Mouse (Mus musculus) MEL (cell line): Measurements from ENCODE around the gene Sept9. TPM values are rescaled to one million over a fixed set of nuclear protein-coding genes. Genes with fewer than 3 reads are reported as not detected.

Experiments used
- DNase-seq: peaks from one replicate; pipeline ENCODE4 v3.0.0; 2011; ENCODE audit warnings: low read depth, low spot score
- H3K27ac ChIP-seq: 2 replicates; pipeline ENCODE4 v1.5.1; 2012; ENCODE audit warnings: low read depth, mild to moderate bottlenecking, control low read depth, low read length, moderate library complexity; ENCODE audit not compliant: control insufficient read depth
- H3K27me3 ChIP-seq, 2 experiments: fragments of 150-350 bp in 1 of 2; sonication (generic) in 1 of 2; 2 replicates each; pipeline ENCODE4 v1.6.1; 2012; ENCODE audit warnings: low read length in 2 of 2, mild to moderate bottlenecking in 2 of 2, improper control_type of control experiment in 1 of 2, moderate library complexity in 1 of 2; ENCODE audit not compliant: insufficient read depth in 2 of 2, control insufficient read depth in 1 of 2
- H3K36me3 ChIP-seq, 2 experiments: 2 replicates each; pipeline ENCODE4 v1.6.1; 2012 to 2014; ENCODE audit warnings: low read length in 2 of 2, improper control_type of control experiment in 1 of 2, inconsistent platforms in 1 of 2, mild to moderate bottlenecking in 1 of 2; ENCODE audit not compliant: insufficient read depth in 2 of 2, control insufficient read depth in 1 of 2
- H3K4me1 ChIP-seq, 2 experiments: fragments of 150-350 bp in 1 of 2; sonication (generic) in 1 of 2; 2 replicates each; pipeline ENCODE4 v1.6.1; 2012; ENCODE audit warnings: low read length in 2 of 2, improper control_type of control experiment in 1 of 2, mild to moderate bottlenecking in 1 of 2; ENCODE audit not compliant: insufficient read depth in 2 of 2, control insufficient read depth in 1 of 2
- H3K4me3 ChIP-seq, 2 experiments: fragments of 150-350 bp in 1 of 2; sonication (generic) in 1 of 2; 2 replicates each; pipeline ENCODE4 v1.5.1; 2012; ENCODE audit warnings: low read depth in 2 of 2, low read length in 2 of 2, mild to moderate bottlenecking in 2 of 2, moderate library complexity in 2 of 2, control low read depth in 1 of 2, improper control_type of control experiment in 1 of 2; ENCODE audit not compliant: control insufficient read depth in 1 of 2, insufficient read depth in 1 of 2
- H3K79me2 ChIP-seq: 2 replicates; pipeline ENCODE4 v1.6.1; 2012; ENCODE audit warnings: mild to moderate bottlenecking, low read length, moderate library complexity; ENCODE audit not compliant: control insufficient read depth, poor library complexity, insufficient read depth
- H3K9ac ChIP-seq: 2 replicates; pipeline ENCODE4 v1.6.1; 2012; ENCODE audit warnings: low read depth, mild to moderate bottlenecking, control low read depth, low read length, moderate library complexity; ENCODE audit not compliant: control insufficient read depth, poor library complexity, severe bottlenecking
- H3K9me3 ChIP-seq: fragments of 150-350 bp; sonication (generic); replicated peaks from 2 replicates; pipeline ENCODE4 v1.6.1; 2012; ENCODE audit warnings: mild to moderate bottlenecking, low read length, improper control_type of control experiment, moderate library complexity; ENCODE audit not compliant: insufficient read depth
- CHD2 ChIP-seq: IDR thresholded peaks from 2 replicates; pipeline ENCODE4 v1.6.1; 2011; ENCODE audit warnings: low read length, improper control_type of control experiment
- ELF1 ChIP-seq: IDR thresholded peaks from 2 replicates; pipeline ENCODE4 v1.6.1; 2014; ENCODE audit warnings: low read depth, mild to moderate bottlenecking, inconsistent platforms, low read length, improper control_type of control experiment, moderate library complexity
- EP300 ChIP-seq, 2 experiments: IDR thresholded peaks; 2 replicates each; pipeline ENCODE4 v1.6.1; 2011; ENCODE audit warnings: improper control_type of control experiment in 2 of 2, low read length in 2 of 2, low read depth in 1 of 2, mild to moderate bottlenecking in 1 of 2
- GABPA ChIP-seq: IDR thresholded peaks from 2 replicates; pipeline ENCODE4 v1.6.1; 2012; ENCODE audit warnings: low read depth, mild to moderate bottlenecking, inconsistent platforms, low read length, improper control_type of control experiment, moderate library complexity
- GATA1 ChIP-seq: IDR thresholded peaks from 2 replicates; pipeline ENCODE4 v1.6.1; 2011; ENCODE audit warnings: low read depth, low read length, improper control_type of control experiment
- HCFC1 ChIP-seq: IDR thresholded peaks from 2 replicates; pipeline ENCODE4 v1.6.1; 2012; ENCODE audit warnings: low read depth, mild to moderate bottlenecking, inconsistent platforms, low read length, improper control_type of control experiment, moderate library complexity
- JUND ChIP-seq: IDR thresholded peaks from 2 replicates; pipeline ENCODE4 v1.6.1; 2011; ENCODE audit warnings: low read depth, mild to moderate bottlenecking, improper control_type of control experiment, low read length
- MAZ ChIP-seq: IDR thresholded peaks from 2 replicates; pipeline ENCODE4 v1.6.1; 2012; ENCODE audit warnings: low read depth, mild to moderate bottlenecking, inconsistent platforms, low read length, improper control_type of control experiment
- MXI1 ChIP-seq: IDR thresholded peaks from 2 replicates; pipeline ENCODE4 v1.6.1; 2011; ENCODE audit warnings: mild to moderate bottlenecking, low read depth, low read length, improper control_type of control experiment
- MYC ChIP-seq: IDR thresholded peaks from 2 replicates; pipeline ENCODE4 v1.6.1; 2011; ENCODE audit warnings: low read depth, mild to moderate bottlenecking, low read length, improper control_type of control experiment, moderate library complexity
- NELFE ChIP-seq: IDR thresholded peaks from 2 replicates; pipeline ENCODE4 v1.6.1; 2011; ENCODE audit warnings: low read depth, low read length, improper control_type of control experiment
- NRF1 ChIP-seq: IDR thresholded peaks from 2 replicates; pipeline ENCODE4 v1.6.1; 2014; ENCODE audit warnings: low read depth, mild to moderate bottlenecking, inconsistent platforms, low read length, improper control_type of control experiment, moderate library complexity; ENCODE audit not compliant: poor library complexity, insufficient read depth, severe bottlenecking
- POLR2A ChIP-seq, 2 experiments: IDR thresholded peaks; 2 replicates each; pipeline ENCODE4 v1.6.1; 2011 to 2012; ENCODE audit warnings: low read length in 2 of 2, mild to moderate bottlenecking in 2 of 2, control low read depth in 1 of 2, improper control_type of control experiment in 1 of 2, low read depth in 1 of 2, moderate library complexity in 1 of 2; ENCODE audit not compliant: control insufficient read depth in 1 of 2, insufficient read depth in 1 of 2, poor library complexity in 1 of 2
- RAD21 ChIP-seq: IDR thresholded peaks from 2 replicates; pipeline ENCODE4 v1.6.1; 2011; ENCODE audit warnings: mild to moderate bottlenecking, low read depth, low read length, improper control_type of control experiment
- SIN3A ChIP-seq: IDR thresholded peaks from 2 replicates; pipeline ENCODE4 v1.6.1; 2012; ENCODE audit warnings: low read length, improper control_type of control experiment, inconsistent platforms
- SMC3 ChIP-seq: IDR thresholded peaks from 2 replicates; pipeline ENCODE4 v1.6.1; 2011; ENCODE audit warnings: low read depth, low read length, improper control_type of control experiment
- TBP ChIP-seq: IDR thresholded peaks from 2 replicates; pipeline ENCODE4 v1.8.0; 2011; ENCODE audit warnings: low read depth, low read length, improper control_type of control experiment
- TCF12 ChIP-seq: IDR thresholded peaks from 2 replicates; pipeline ENCODE4 v1.6.1; 2014; ENCODE audit warnings: low read depth, mild to moderate bottlenecking, inconsistent platforms, low read length, improper control_type of control experiment, moderate library complexity
- UBTF ChIP-seq: IDR thresholded peaks from 2 replicates; pipeline ENCODE4 v1.6.1; 2012; ENCODE audit warnings: low read depth, mild to moderate bottlenecking, inconsistent platforms, low read length, improper control_type of control experiment, moderate library complexity, borderline replicate concordance; ENCODE audit not compliant: insufficient read depth
- USF1 ChIP-seq: IDR thresholded peaks from 2 replicates; pipeline ENCODE4 v1.6.1; 2014; ENCODE audit warnings: low read depth, mild to moderate bottlenecking, inconsistent platforms, low read length, improper control_type of control experiment, moderate library complexity
- USF2 ChIP-seq, 2 experiments: IDR thresholded peaks; 2 replicates each; pipeline ENCODE4 v1.6.1; 2011 to 2012; ENCODE audit warnings: improper control_type of control experiment in 2 of 2, low read length in 2 of 2, borderline replicate concordance in 1 of 2, inconsistent platforms in 1 of 2, low read depth in 1 of 2, mild to moderate bottlenecking in 1 of 2; ENCODE audit not compliant: insufficient read depth in 1 of 2
- ZC3H11A ChIP-seq: IDR thresholded peaks from 2 replicates; pipeline ENCODE4 v1.6.1; 2012; ENCODE audit warnings: low read depth, mild to moderate bottlenecking, inconsistent platforms, low read length, improper control_type of control experiment
- ZKSCAN1 ChIP-seq: IDR thresholded peaks from 2 replicates; pipeline ENCODE4 v1.6.1; 2012; ENCODE audit warnings: low read depth, mild to moderate bottlenecking, inconsistent platforms, low read length, improper control_type of control experiment, moderate library complexity
- ZMIZ1 ChIP-seq: IDR thresholded peaks from 2 replicates; pipeline ENCODE4 v1.6.1; 2012; ENCODE audit warnings: low read depth, mild to moderate bottlenecking, inconsistent platforms, low read length, improper control_type of control experiment, moderate library complexity
- ZNF384 ChIP-seq: IDR thresholded peaks from 2 replicates; pipeline ENCODE4 v1.6.1; 2012; ENCODE audit warnings: low read depth, mild to moderate bottlenecking, inconsistent platforms, low read length, improper control_type of control experiment
- polyA plus RNA-seq, 2 experiments: library from polyadenylated mRNA; stranded (reverse) in 1 of 2; unstranded in 1 of 2; fragments of >175 nt in 1 of 2; fragments of >200 nt in 1 of 2; gene quantifications; 2 replicates each; pipeline versions ENCODE4 v1.2.1 to v1.2.4; 2012; ENCODE audit warnings: low replicate concordance in 2 of 2, low read depth in 1 of 2; ENCODE audit not compliant: insufficient read length in 2 of 2, insufficient read depth in 1 of 2, missing spikeins in 1 of 2
- total RNA-seq: library from RNA; depleted of rRNA; stranded (reverse); fragments of 300-350 nt; gene quantifications from 2 replicates; pipeline ENCODE4 v1.2.3, GENCODE M21; 2012

The Sept9 gene
- total and polyA plus RNA-seq, 3 experiments: 49.7 to 196 (median 163) TPM

DNA sequence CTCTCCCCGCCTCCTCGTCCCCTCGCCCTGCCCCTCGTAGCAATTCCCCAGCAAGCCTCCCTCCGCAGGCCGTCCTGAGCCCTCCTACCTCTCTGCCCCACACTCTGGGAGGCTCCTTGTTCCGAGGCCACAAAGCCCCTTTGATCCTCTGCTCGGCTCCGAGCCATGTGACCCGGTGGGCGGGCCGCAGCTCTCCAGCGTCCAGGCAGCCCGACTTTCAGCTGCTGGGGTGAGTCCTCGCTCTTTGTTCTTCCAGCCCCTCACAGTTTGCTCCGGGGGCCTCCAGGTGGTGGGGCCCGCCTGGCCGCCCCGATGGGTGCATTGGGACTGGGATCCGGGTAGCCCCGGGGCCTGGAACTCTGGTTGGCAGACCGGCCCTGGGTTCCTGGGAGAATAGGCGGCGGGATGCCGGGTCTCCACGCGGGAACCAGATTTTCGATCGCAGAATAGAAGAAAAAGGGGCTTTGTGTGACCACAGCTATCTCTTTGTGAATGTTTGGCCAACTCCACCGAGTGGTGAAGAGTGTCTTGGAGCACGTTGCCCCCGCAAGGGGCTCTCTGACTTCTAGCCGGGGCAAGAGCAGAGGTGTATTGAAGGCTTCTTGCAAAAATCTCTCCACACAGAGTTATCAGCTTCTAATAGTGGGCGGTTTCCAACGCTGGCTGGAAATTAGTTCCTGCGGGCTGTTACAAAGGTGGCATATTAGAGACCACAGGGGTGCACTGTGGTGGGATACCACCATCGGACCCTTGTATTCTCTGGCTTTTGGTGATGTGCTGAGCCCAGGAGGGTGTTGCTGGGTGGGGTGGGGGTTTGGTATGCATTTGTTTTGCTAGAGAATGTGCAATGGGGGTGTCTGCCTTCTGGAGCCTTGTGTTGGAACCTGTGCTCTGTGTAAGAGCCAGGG is 133.0 kb downstream of the Sept9 start (continued):
- TF ChIP-seq HCFC1: peak; percentile 39; the same call in 1 of the 2 replicates
- no peak for TF ChIP-seq ZKSCAN1
- peak; percentile 66 for TF ChIP-seq ZMIZ1

DNA sequence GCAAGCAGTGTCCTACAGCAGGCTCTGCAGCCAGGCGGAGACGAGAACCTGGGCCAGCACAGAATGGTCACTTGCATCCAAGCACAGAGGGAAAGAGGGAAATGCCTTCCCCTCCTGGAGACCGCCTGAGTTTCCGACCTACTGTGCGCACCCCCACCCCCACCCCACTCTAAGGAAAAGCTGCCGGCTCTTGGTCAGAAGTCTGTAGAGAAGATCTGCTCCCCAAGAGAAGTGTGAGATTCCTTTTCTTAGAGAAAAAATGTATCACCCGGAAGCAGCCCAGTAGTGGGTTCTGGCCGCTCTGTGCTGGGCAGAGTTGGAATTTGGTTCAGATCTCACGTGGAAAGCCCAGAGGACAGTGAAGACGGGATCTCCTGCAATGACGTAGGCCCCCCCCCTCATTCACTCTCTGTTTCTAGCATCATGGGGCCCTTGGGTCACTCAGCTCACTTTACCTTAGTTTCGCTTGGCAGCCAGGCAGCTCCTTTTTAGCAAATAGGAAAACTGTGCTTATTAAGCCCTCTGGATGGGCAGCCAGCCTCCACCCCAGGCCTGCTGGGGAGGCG is 133.8 kb downstream of the Sept9 start:
- Histone ChIP-seq H3K4me1 (peaks cover 39 to 60% of the 10 kb centered on the region in 2 experiments), H3K27me3 (no peaks in the 10 kb centered on the region), H3K79me2 (peaks cover 48% of the 10 kb centered on the region), H3K9ac (peak overlapping the region; percentile 76), H3K36me3 (peaks cover 0 to 53% of the 10 kb centered on the region in 2 experiments; a peak in 2 of 4 replicates), H3K27ac (peak overlapping the region; percentile 83), H3K4me3 (peak overlapping the region; percentile 67 to 77), H3K9me3 (no peaks in the 10 kb centered on the region)
- TF ChIP-seq EP300 (IDR thresholded peaks at IDR 0.05; ENCODE audit: low read depth in 1 of 2, low read length in 2 of 2) (peak in 1 of 2 experiments; percentile 21; a peak in 1 of 4 replicates), ELF1 (peak; percentile 58; the same call in 1 of the 2 replicates), TCF12 (no peak), NELFE (no peak), ZKSCAN1 (peak; percentile 98), ZC3H11A (no peak)
- DNase-seq: peak; percentile 58

- H3K4me1 ChIP-seq: peaks cover 43 to 66% of the 10 kb centered on the region in 2 experiments
- H3K4me3 ChIP-seq: peak overlapping the region; percentile 67 to 77
- peaks cover 0 to 59% of the 10 kb centered on the region in 2 experiments; a peak in 2 of 4 replicates for H3K36me3 ChIP-seq
- H3K27ac ChIP-seq: peak overlapping the region; percentile 83
- DNase-seq: peak; percentile 91
- H3K27me3 ChIP-seq: no peaks in the 10 kb centered on the region
- no peaks in the 10 kb centered on the region for H3K9me3 ChIP-seq
- H3K79me2 ChIP-seq: peaks cover 50% of the 10 kb centered on the region
- peak overlapping the region; percentile 76 for H3K9ac ChIP-seq
- TF ChIP-seq MXI1 (peak; percentile 49; the same call in 1 of the 2 replicates), NRF1 (no peak), USF1 (no peak), GATA1 (peak; percentile 71; the same call in 1 of the 2 replicates), SIN3A (peak; percentile 95), POLR2A (IDR thresholded peaks at IDR 0.05; ENCODE audit: control insufficient read depth in 1 of 2, insufficient read depth in 1 of 2, low read depth in 1 of 2, low read length in 2 of 2, poor library complexity in 1 of 2) (peak in 1 of 2 experiments; percentile 70; a peak in 2 of 4 replicates), ZC3H11A (0 out of 2 replicates have a peak, but pooled peaks have one; percentile 2), JUND (no peak), GABPA (no peak), USF2 (IDR thresholded peaks at IDR 0.05; ENCODE audit: borderline replicate concordance in 1 of 2, insufficient read depth in 1 of 2, low read depth in 1 of 2, low read length in 2 of 2) (no peak), TBP (peak; percentile 48; the same call in 1 of the 2 replicates), CHD2 (peak; percentile 55), MAZ (peak; percentile 95), SMC3 (peak; percentile 26; the same call in 1 of the 2 replicates), RAD21 (no peak), TCF12 (peak; percentile 92), MYC (no peak), EP300 (IDR thresholded peaks at IDR 0.05; ENCODE audit: low read depth in 1 of 2, low read length in 2 of 2) (peak; percentile 85 to 95), ZNF384 (no peak), UBTF (no peak), NELFE (peak; percentile 66)
These were observed 134.6 kb downstream of the Sept9 start for GRCm38 (mm10) chr11:117334101-117334500.
